In the genomic region with DNA sequence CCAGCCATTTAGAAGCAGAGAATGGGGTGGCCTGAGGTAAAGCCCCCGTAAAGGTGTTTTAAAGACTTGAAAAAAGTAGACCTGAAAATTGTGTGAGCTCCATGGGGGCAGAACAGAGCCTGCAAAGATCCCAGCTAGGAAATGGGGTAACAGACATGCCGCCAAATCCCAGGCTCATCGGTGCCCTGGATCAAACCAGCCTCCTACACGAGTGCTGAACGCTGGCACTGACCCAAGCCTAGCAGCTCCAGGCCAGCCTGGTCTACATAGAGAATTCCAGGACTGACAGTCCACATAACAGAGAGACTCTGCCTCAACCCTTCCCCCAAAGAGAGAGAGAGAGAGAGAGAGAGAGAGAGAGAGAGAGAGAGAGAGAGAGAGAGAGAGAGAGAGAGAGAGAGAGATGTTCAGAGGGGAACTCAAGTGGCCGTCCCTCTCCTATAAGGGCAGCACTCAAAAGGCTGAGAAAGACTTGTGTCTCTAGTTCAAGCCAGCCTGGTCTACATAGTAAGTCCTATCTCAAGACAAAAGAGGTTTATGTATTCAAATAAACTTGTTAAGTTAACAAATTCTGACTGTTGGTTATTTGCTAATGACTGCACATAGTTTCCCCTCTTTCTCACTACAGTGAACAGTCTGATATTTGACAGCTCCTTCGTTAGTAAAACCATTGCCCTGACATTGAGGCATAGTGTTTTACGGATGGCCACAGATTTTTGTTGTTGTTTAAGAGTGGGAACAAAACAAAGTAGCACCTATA, we compare ENCODE assay signal across 8 mouse cellular contexts. TPM values are rescaled to one million over a fixed set of nuclear protein-coding genes. Genes with fewer than 3 reads are reported as not detected.
A peak's percentile ranks its signal among the peaks of the same experiment; 100 is the strongest.
DNase-seq lines count a peak whose midpoint lies in the region; ATAC-seq lines count a peak whose summit lies in the region.

No protein-coding gene starts in this region.

- peaks cover 20% of the 10 kb centered on the region for H3K4me1 ChIP-seq in kidney, embryonic 15.5 days
- H3K4me1 ChIP-seq in brown adipose tissue, adult 24 weeks (ENCODE audit: control insufficient read depth, insufficient read depth, insufficient read length, low read length) = no peaks in the 10 kb centered on the region
- H3K4me1 ChIP-seq in intestine, embryonic 15.5 days (replicated peaks) = peaks cover 8% of the 10 kb centered on the region
- H3K4me1 ChIP-seq in neural tube, embryonic 11.5 days (ENCODE audit: control insufficient read depth, insufficient read depth, low read length) = peaks cover 8% of the 10 kb centered on the region

- no peaks in the 10 kb centered on the region for H3K27me3 ChIP-seq in kidney, embryonic 15.5 days
- H3K27me3 ChIP-seq in intestine, embryonic 15.5 days (replicated peaks) = no peaks in the 10 kb centered on the region
- H3K27me3 ChIP-seq in neural tube, embryonic 11.5 days (ENCODE audit: control insufficient read depth, insufficient read depth, low read length) = no peaks in the 10 kb centered on the region

- 47% methylated on average over 8 of the region's 8 CpGs for WGBS in kidney, embryonic 15.5 days
- WGBS in intestine, embryonic 15.5 days = 41% methylated on average over 8 of the region's 8 CpGs
- 46% methylated on average over 8 of the region's 8 CpGs for WGBS in neural tube, embryonic 11.5 days

- no peaks in the 10 kb centered on the region for H3K9me3 ChIP-seq in kidney, embryonic 15.5 days (replicated peaks)
- no peaks in the 10 kb centered on the region for H3K9me3 ChIP-seq in intestine, embryonic 15.5 days
- H3K9me3 ChIP-seq in neural tube, embryonic 11.5 days (ENCODE audit: control insufficient read depth, low read length) = no peaks in the 10 kb centered on the region

- DNase-seq in kidney, postnatal 25 days = no peak
- no peak for DNase-seq in neural tube, embryonic 11.5 days (ENCODE audit: low spot score)
- DNase-seq in thymus, adult 18-20 months = no peak
- no peak for DNase-seq in layer of hippocampus, postnatal 14 days (ENCODE audit: low spot score in 2 of 2)

- no peak overlapping the region for H3K27ac ChIP-seq in kidney, embryonic 15.5 days
- H3K27ac ChIP-seq in brown adipose tissue, adult 24 weeks (replicated peaks; ENCODE audit: low read depth, low read length) = no peak overlapping the region
- H3K27ac ChIP-seq in intestine, embryonic 15.5 days = no peak overlapping the region
- no peak overlapping the region for H3K27ac ChIP-seq in neural tube, embryonic 11.5 days (ENCODE audit: low read depth, low read length)

- peak overlapping the region; percentile 82 for H3K9ac ChIP-seq in kidney, embryonic 15.5 days
- peak overlapping the region; percentile 82; the same call in 1 of the 2 replicates for H3K9ac ChIP-seq in intestine, embryonic 15.5 days
- peak overlapping the region; percentile 84 for H3K9ac ChIP-seq in neural tube, embryonic 11.5 days (ENCODE audit: low read length)

- H3K4me2 ChIP-seq in kidney, embryonic 15.5 days = peak overlapping the region; percentile 62
- H3K4me2 ChIP-seq in intestine, embryonic 15.5 days (replicated peaks) = peak overlapping the region; percentile 65
- H3K4me2 ChIP-seq in neural tube, embryonic 11.5 days (ENCODE audit: low read depth) = peak overlapping the region; percentile 63

- H3K36me3 ChIP-seq in kidney, embryonic 15.5 days = peaks cover 12% of the 10 kb centered on the region
- H3K36me3 ChIP-seq in intestine, embryonic 15.5 days = no peaks in the 10 kb centered on the region
- peaks cover 2% of the 10 kb centered on the region; the same call in 1 of the 2 replicates for H3K36me3 ChIP-seq in neural tube, embryonic 11.5 days (ENCODE audit: control insufficient read depth, insufficient read depth, low read length)

- ATAC-seq in kidney, embryonic 15.5 days (replicated peaks; ENCODE audit: low FRiP score) = no peak
- ATAC-seq in intestine, embryonic 15.5 days = no peak
- ATAC-seq in neural tube, embryonic 11.5 days (ENCODE audit: insufficient read depth, low FRiP score, low TSS enrichment) = no peak
- ATAC-seq in inflammation-experienced regulatory T-cells, adult 6 months = no peak

- H3K4me3 ChIP-seq in kidney, embryonic 15.5 days (replicated peaks) = peak overlapping the region; percentile 82
- H3K4me3 ChIP-seq in brown adipose tissue, adult 24 weeks (ENCODE audit: insufficient read depth, low read depth, low read length) = peak overlapping the region; percentile 72; the same call in 1 of the 2 replicates
- H3K4me3 ChIP-seq in intestine, embryonic 15.5 days (replicated peaks) = peak overlapping the region; percentile 93
- H3K4me3 ChIP-seq in neural tube, embryonic 11.5 days (ENCODE audit: low read depth, low read length) = peak overlapping the region; percentile 81

RNA-seq across cellular contexts. Expression of gene Pus7, which starts 1.3 kb away (rescaled TPM):
- polyA plus RNA-seq in kidney, embryonic 15.5 days (2015; fragmentation: Nextera tagmentation; extraction: Ambion mirVana) = 33.5 and 34.0 TPM in 2 replicates
- polyA plus RNA-seq in brown adipose tissue, adult 24 weeks (2012; ENCODE audit: insufficient read depth, insufficient read length, missing spikeins) = 9.1 and 12.0 TPM in 2 replicates
- 30.5 and 31.5 TPM in 2 replicates for polyA plus RNA-seq in intestine, embryonic 15.5 days (2015; fragmentation: Nextera tagmentation; extraction: Ambion mirVana)
- polyA plus RNA-seq in neural tube, embryonic 11.5 days (2014; fragmentation: Nextera tagmentation; extraction: Ambion mirVana) = 27.6 and 27.7 TPM in 2 replicates
- 1 to 10 TPM; 4.1 to 9.8 (median 9.6) TPM for polyA plus RNA-seq in inflammation-experienced regulatory T-cells, adult 6 months (2017; shearing (Covaris generic))
- 10 to 100 TPM; 21.6 to 22.9 TPM for total RNA-seq in layer of hippocampus, postnatal 14 days (2021)

RNA-seq across cellular contexts. Expression of gene Rint1, which starts 5.3 kb away (rescaled TPM):
- polyA plus RNA-seq in kidney, embryonic 15.5 days (2015; fragmentation: Nextera tagmentation; extraction: Ambion mirVana) = 40.2 and 41.9 TPM in 2 replicates
- 14.0 and 16.0 TPM in 2 replicates for polyA plus RNA-seq in brown adipose tissue, adult 24 weeks (2012; ENCODE audit: insufficient read depth, insufficient read length, missing spikeins)
- polyA plus RNA-seq in intestine, embryonic 15.5 days (2015; fragmentation: Nextera tagmentation; extraction: Ambion mirVana) = 31.8 and 34.9 TPM in 2 replicates
- polyA plus RNA-seq in neural tube, embryonic 11.5 days (2014; fragmentation: Nextera tagmentation; extraction: Ambion mirVana) = 27.1 TPM in 2 replicates
- 10 to 100 TPM; 15.2 to 28.3 (median 18.7) TPM for polyA plus RNA-seq in inflammation-experienced regulatory T-cells, adult 6 months (2017; shearing (Covaris generic))
- 10 to 100 TPM; 20.7 to 22.8 TPM for total RNA-seq in layer of hippocampus, postnatal 14 days (2021)
